Mouse (Mus musculus) embryonic facial prominence, embryonic 10.5 days (tissue): ENCODE data around the gene Rnf157. TPM values are rescaled to one million over a fixed set of nuclear protein-coding genes. Genes with fewer than 3 reads are reported as not detected.
"Not testable (repeated sequence)": the region's sequence is repeated elsewhere in the genome, so short reads cannot be mapped to it uniquely, and the experiment has no call there.

Source experiments
- DNase-seq: peaks from one replicate; pipeline ENCODE4 v3.0.0-alpha.2; 2017; ENCODE audit warnings: low spot score
- H3K27ac ChIP-seq: fragments of 300-500 bp; sonication (generic); replicated peaks from 2 replicates; pipeline ENCODE4 v1.5.1; 2016; ENCODE audit warnings: mild to moderate bottlenecking
- H3K27me3 ChIP-seq: fragments of 300-500 bp; sonication (generic); replicated peaks from 2 replicates; pipeline ENCODE4 v1.6.1; 2016; ENCODE audit warnings: low read depth, mild to moderate bottlenecking; ENCODE audit not compliant: poor library complexity, severe bottlenecking
- H3K36me3 ChIP-seq: fragments of 300-500 bp; sonication (generic); replicated peaks from 2 replicates; pipeline ENCODE4 v1.6.1; 2016; ENCODE audit warnings: mild to moderate bottlenecking, moderate library complexity
- H3K4me1 ChIP-seq: fragments of 300-500 bp; sonication (generic); 2 replicates; pipeline ENCODE4 v1.6.1; 2016
- H3K4me3 ChIP-seq: fragments of 300-500 bp; sonication (generic); 2 replicates; pipeline ENCODE4 v1.5.1; 2016; ENCODE audit warnings: mild to moderate bottlenecking, moderate library complexity
- H3K9me3 ChIP-seq: fragments of 300-500 bp; sonication (generic); 2 replicates; pipeline ENCODE4 v1.6.1; 2016; ENCODE audit warnings: mild to moderate bottlenecking
- WGBS: fragments of 180-500 bp; shearing (Covaris S2); methylation state at CpG from one replicate; pipeline ENCODE4 v1.1.7; 2016; 5-methylcytosine and 5-hydroxymethylcytosine counted together
- polyA plus RNA-seq: library from polyadenylated mRNA; unstranded; fragments of >200 nt; fragmentation: Nextera tagmentation; extraction: Ambion mirVana; gene quantifications from 2 replicates; pipeline ENCODE4 v1.2.1, GENCODE M21; 2016

Rnf157 gene
- polyA plus RNA-seq, 1 experiment from 2014 or later: 12.7 TPM

DNA sequence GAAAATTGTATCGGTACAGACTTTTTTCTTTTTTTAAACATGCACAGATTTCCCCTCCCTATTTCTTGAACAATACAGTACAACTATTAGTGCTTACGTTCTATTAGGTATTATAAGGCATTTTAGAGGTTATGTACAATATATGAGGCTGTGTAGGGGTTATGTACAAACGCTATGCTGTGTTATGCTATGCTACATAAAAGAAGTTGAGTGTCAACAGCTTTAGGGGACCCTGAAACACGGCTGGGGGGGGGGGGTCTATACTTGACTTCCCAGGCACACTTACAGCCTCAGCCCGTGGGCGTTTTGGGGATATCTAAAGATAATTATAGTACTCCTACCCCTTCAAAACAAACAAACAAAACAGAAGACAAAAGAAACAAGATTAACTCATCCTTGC lies 19.3 kb upstream of the Rnf157 start:
- WGBS: 53% methylated on average over 6 of the region's 6 CpGs

DNA sequence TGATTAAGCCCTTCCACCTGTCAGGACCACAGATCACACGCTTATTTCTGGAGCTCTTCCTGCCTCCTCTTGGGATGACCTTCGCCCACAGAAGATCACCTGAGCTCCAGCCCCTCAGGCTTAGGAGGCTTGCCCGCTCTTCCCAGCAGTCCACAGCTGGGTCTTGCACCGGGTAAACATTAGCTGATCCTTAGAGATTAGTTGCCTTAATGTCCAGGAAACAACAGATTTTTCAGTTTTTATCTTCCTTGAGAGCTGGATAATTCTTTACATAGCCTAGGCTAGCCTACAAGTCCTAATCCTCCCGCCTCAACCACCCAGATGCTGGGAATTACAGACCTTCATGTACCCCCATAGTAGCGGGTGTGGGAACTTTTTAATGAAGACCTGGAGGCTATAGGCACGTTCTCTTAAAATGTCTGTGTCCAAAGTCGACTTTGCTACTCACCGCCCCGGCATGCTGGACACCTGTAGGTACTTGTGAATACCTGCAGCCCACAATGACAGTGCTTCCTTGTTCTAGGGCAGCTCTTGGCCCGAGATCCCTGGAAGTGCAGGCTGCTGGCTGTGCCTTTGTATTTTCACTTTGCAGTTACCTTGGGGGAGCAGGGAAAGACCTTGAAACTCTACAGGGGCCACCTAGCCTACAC lies 18.7 kb upstream of the Rnf157 start:
- peaks cover 13% of the 10 kb centered on the region; the same call in 1 of the 2 replicates for H3K27me3 ChIP-seq
- peak overlapping the region; percentile 8; the same call in 1 of the 2 replicates for H3K4me3 ChIP-seq
- H3K4me1 ChIP-seq: peaks cover 49% of the 10 kb centered on the region
- DNase-seq: no peak
- WGBS: 40% methylated on average over 11 of the region's 11 CpGs
- no peaks in the 10 kb centered on the region for H3K9me3 ChIP-seq
- H3K36me3 ChIP-seq: peaks cover 14% of the 10 kb centered on the region
- peak overlapping the region; percentile 30; the same call in 1 of the 2 replicates for H3K27ac ChIP-seq

More for the DNA sequence above, 19.3 kb upstream of the Rnf157 start:
- Histone ChIP-seq H3K27ac (no peak overlapping the region), H3K27me3 (peaks cover 13% of the 10 kb centered on the region; the same call in 1 of the 2 replicates), H3K9me3 (no peaks in the 10 kb centered on the region), H3K4me1 (peaks cover 55% of the 10 kb centered on the region), H3K36me3 (peaks cover 19% of the 10 kb centered on the region), H3K4me3 (no peak overlapping the region)
- no peak for DNase-seq

- Histone ChIP-seq H3K4me3 (no peak overlapping the region), H3K9me3 (no peaks in the 10 kb centered on the region), H3K36me3 (peaks cover 7% of the 10 kb centered on the region), H3K4me1 (peaks cover 42% of the 10 kb centered on the region), H3K27me3 (peaks cover 13% of the 10 kb centered on the region; the same call in 1 of the 2 replicates), H3K27ac (peak overlapping the region; percentile 30; the same call in 1 of the 2 replicates)
- DNase-seq: no peak
- WGBS: 43% methylated on average over 22 of the region's 22 CpGs
These were observed 18.0 kb upstream of the Rnf157 start for GRCm38 (mm10) chr11:116430723-116431427.

DNA sequence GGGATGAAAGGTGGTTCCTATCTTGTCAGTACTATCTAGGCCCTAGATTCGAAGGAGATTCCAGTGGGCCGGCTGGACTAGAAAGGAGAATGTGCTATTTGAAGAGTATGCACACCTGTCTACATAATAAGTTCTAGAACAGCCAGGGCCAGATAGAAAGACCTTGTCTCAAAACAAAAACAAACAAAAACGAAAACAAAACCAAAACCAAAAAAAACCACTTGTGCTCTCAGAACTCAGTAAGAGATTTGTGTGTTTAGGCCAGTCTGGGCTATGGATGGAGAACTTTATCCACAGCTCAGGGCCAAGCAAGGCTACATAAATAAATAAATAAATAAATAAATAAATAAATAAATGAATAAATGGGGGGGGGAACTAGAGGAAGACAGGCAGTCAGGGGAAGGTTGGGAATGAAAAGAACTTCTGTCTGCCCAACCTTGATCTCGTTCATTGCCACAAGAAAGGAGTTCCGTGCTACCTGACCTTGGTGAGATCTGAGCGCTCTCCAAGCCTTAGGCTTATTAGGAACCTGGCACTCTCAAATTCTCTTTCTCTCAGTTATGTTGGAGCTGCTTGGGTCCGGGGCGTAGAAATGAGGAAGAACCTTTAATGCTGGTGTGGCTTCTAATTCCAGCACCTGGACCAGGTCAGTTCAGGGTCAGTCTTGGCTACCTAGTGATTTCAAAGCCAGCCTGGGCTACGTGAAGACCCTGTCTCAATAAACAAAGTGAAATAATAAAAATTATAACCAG lies 17.2 kb upstream of the Rnf157 start:
- no peaks in the 10 kb centered on the region for H3K36me3 ChIP-seq
- H3K4me3 ChIP-seq: no peak overlapping the region
- no peak overlapping the region for H3K27ac ChIP-seq
- DNase-seq: no peak
- peaks cover 13% of the 10 kb centered on the region; the same call in 1 of the 2 replicates for H3K27me3 ChIP-seq
- H3K4me1 ChIP-seq: peaks cover 34% of the 10 kb centered on the region
- no peaks in the 10 kb centered on the region for H3K9me3 ChIP-seq
- 83% methylated on average over 9 of the region's 9 CpGs for WGBS

DNA sequence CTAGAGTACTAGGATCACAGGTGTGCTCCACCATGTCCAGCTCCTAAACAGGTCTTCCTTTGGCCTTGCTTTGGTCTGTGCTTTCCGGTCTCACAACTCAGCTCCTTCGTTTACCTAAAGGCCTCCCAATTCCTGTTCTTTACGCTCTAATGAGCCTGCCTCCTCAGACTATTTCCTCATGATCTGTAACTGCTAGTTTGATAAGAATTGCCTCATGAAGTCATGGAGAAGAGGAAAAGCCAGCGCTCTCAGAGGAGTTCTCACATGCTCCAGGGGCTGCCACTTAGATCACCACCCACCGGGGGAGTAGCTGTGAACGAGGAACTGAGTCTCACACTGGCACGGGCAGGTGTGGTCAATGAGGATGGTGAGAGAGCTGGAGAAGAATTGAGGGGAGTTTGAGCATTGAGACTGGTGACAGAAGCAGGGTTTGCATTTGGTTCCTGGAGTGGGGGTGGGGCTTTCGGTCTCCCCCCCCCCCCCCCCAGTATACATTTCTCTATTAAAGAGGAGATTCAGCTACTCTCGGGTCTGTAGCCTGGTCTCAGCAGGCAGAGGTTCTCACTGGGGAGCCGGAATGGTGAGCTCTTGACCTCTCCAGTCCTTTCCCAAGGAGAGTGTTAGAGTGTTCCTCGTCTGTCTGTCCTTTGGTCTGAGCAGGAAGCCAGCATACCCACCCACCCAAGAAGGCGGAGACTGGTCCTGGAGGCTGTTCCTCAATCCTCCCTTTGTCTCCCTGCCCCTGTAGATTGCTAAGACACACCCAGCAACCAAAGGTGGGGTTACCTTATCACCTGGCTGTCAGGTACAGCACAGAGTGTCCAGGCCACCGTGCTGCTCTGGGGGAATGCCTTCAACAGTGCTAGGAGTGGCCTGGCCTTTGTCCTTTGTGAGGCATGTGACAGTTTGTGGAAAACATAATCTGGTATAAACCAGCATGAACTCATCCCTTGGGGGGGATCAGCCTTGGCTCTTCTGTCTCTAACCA lies 16.3 kb upstream of the Rnf157 start:
- no peak for DNase-seq
- H3K9me3 ChIP-seq: no peaks in the 10 kb centered on the region
- 50% methylated on average over 13 of the region's 13 CpGs for WGBS
- peaks cover 40% of the 10 kb centered on the region for H3K4me1 ChIP-seq
- H3K27ac ChIP-seq: no peak overlapping the region
- H3K27me3 ChIP-seq: peaks cover 13% of the 10 kb centered on the region; the same call in 1 of the 2 replicates
- no peak overlapping the region for H3K4me3 ChIP-seq
- H3K36me3 ChIP-seq: no peaks in the 10 kb centered on the region

- 73% methylated on average over 6 of the region's 6 CpGs for WGBS
- H3K4me1 ChIP-seq: peaks cover 32% of the 10 kb centered on the region
- no peak for DNase-seq
These were observed 14.2 kb upstream of the Rnf157 start for GRCm38 (mm10) chr11:116426852-116427575.

GRCm38 (mm10) chr11:116426328-116426727 lies 13.5 kb upstream of the Rnf157 start:
- DNase-seq, H3K9me3 ChIP-seq, H3K27ac ChIP-seq, H3K27me3 ChIP-seq, H3K4me3 ChIP-seq, H3K36me3 ChIP-seq: not testable (repeated sequence)
- 88% methylated on average over 11 of the region's 11 CpGs for WGBS
- peaks cover 30% of the 10 kb centered on the region for H3K4me1 ChIP-seq

More at GRCm38 (mm10) chr11:116426852-116427575, 14.2 kb upstream of the Rnf157 start:
- H3K27ac ChIP-seq: no peak overlapping the region
- H3K27me3 ChIP-seq: peaks cover 13% of the 10 kb centered on the region; the same call in 1 of the 2 replicates
- no peak overlapping the region for H3K4me3 ChIP-seq
- no peaks in the 10 kb centered on the region for H3K9me3 ChIP-seq
- H3K36me3 ChIP-seq: no peaks in the 10 kb centered on the region

DNA sequence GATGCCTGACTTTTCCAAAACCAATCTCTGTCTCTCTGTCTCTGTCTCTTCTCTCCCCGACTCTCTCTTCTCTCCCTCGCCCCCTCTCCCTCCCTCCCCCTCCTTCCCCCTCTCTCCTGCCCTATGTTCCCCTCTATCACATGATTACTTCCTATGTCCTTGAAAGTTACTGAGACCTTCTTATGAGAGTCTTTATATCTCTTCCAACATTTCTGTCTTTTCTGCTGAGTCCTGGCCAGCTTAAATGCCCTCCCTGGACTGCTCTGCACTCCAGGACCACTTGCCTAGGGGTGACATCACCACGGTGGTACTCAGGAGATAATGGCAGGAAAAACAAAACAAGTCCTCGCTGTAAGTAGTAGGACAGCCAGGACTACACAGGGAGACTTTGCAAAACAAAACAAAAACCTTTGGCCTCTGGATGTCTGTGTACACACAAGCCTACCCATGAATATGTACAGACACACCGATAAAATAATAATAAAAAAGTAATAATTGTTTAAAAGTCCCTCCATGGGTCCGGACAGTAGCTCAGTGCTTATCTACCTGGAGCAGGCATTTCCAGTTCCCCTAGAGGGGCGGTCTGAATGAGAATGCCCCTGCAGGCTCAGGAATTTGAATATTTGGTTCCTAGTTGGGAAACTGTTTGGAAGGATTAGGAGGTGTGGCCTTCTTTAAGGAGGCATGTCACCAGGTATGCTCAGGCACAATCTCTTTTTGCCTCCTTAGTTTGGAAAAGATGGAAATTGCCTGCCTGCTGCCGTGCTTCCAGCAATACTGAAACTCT lies 12.0 kb upstream of the Rnf157 start:
- Histone ChIP-seq H3K9me3 (no peaks in the 10 kb centered on the region), H3K4me1 (peaks cover 36% of the 10 kb centered on the region), H3K36me3 (no peaks in the 10 kb centered on the region), H3K4me3 (no peak overlapping the region), H3K27me3 (no peaks in the 10 kb centered on the region), H3K27ac (no peak overlapping the region)
- 53% methylated on average over 8 of the region's 8 CpGs for WGBS
- no peak for DNase-seq

DNA sequence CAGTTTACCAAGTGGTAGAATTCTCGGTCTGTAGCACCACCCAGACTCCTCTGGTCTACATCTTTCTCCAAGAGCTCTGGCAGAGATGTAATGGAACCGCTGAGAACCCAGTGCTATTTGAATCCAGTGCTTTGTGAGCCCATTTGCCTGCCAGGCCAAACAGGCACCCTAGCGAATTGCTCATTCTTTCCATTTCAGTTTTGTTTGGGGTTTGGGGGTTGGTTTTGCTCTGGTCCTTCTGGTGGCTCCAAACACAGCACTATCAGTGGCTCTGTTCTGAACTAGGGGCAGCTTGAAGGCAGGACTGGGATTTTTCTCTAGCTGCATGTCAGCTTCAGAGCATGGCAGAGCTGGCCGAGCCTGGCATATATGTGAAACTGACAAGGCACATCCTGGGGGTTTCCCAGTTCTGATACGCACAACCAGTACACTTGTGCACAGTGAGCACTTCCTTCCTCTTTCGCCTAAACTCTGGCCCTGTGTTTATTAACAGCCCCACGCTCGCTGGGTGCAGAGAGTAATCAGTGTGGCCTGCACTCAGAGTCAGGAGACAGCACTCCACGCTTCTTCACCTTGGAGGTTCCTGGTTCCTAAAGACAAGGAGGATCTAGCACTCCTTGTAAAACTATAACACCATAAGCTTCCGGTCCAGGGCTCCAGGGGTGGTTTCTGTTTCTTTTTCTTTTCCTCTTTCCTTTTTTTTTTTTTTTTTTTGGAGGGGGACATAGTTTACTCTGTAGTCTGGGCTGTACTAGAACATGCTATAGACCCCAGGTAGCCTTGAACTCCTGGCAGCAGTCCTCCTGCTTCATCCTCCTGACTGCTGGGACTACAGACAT lies 11.2 kb upstream of the Rnf157 start:
- H3K36me3 ChIP-seq: no peaks in the 10 kb centered on the region
- WGBS: 84% methylated on average over 10 of the region's 10 CpGs
- peaks cover 30% of the 10 kb centered on the region for H3K4me1 ChIP-seq
- no peaks in the 10 kb centered on the region for H3K27me3 ChIP-seq
- no peak overlapping the region for H3K4me3 ChIP-seq
- no peak overlapping the region for H3K27ac ChIP-seq
- DNase-seq: no peak
- H3K9me3 ChIP-seq: no peaks in the 10 kb centered on the region

- WGBS: 85% methylated on average over 6 of the region's 6 CpGs
- no peaks in the 10 kb centered on the region for H3K36me3 ChIP-seq
- H3K4me3 ChIP-seq: no peak overlapping the region
- no peak for DNase-seq
- peaks cover 35% of the 10 kb centered on the region for H3K4me1 ChIP-seq
- H3K27me3 ChIP-seq: no peaks in the 10 kb centered on the region
- no peak overlapping the region for H3K27ac ChIP-seq
- no peaks in the 10 kb centered on the region for H3K9me3 ChIP-seq
These were observed 10.4 kb upstream of the Rnf157 start for GRCm38 (mm10) chr11:116423214-116423613.
